Comparison of ENCODE assay signal across 16 mouse cellular contexts in the genomic region with DNA sequence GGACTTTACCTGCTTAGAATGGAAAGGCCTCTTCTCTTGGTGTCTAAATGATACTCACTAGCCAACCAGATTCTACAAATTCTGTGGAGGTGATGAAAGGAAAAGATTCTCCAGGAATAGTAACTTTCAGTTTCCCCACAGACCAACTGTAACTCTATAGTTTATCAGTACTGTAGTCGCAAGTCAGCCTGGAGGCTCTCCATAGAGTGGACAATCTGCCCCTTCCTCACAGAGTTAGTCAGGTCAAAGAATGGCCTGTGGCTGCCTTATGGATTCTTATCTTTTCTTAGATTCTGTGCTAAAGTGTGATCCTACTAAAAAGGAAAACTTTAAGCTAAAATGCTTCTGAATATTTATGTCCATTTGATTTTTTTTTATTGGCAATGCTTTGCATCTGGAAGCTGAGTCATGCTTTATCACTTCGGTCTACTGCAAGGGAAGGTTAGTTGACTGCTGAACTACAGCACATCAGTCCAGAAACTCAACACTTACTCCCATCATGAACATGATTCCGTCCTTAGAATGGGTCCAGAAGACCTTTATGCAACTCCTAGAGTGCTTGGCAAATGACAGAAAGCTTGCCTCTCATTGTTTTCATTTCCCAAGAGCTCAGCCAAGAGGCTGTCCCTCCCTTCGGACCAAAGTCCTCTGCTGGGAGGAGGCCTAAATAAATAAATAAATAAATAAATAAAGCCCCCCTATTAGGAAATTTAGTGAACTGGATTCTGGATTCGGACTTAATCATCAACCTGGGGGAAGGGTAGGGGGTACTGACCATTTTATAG.
DNase-seq lines count a peak whose midpoint lies in the region; ATAC-seq and TF ChIP-seq lines count a peak whose summit lies in the region.
"Had no signal": no experiment of that assay in that cellular context is flagged by ENCODE, and none has a peak within 500 bp of the region (broad histone marks: within the 10 kb centered on the region; RNA-seq: fewer than 3 reads in every experiment).

No protein-coding gene starts in this region.

- no peak overlapping the region for H3K9ac ChIP-seq in intestine, postnatal 0 days (ENCODE audit: low read depth, low read length)
- no peak overlapping the region for H3K9ac ChIP-seq in intestine, embryonic 15.5 days
- H3K9ac ChIP-seq in lung, embryonic 15.5 days: no peak overlapping the region
- H3K9ac ChIP-seq: liver, embryonic 13.5 days; midbrain, embryonic 15.5 days; neural tube, embryonic 12.5 days; stomach, embryonic 15.5 days had no signal

- 69% methylated on average over 5 of the region's 5 CpGs for WGBS in heart, embryonic 10.5 days
- 70% methylated on average over 5 of the region's 5 CpGs for WGBS in intestine, postnatal 0 days
- 83% methylated on average over 5 of the region's 5 CpGs for WGBS in intestine, embryonic 15.5 days
- WGBS in lung, embryonic 15.5 days: 77% methylated on average over 5 of the region's 5 CpGs
- WGBS in small intestine, adult 2 months: 64% methylated on average over 5 of the region's 5 CpGs

- no peaks in the 10 kb centered on the region for H3K9me3 ChIP-seq in heart, embryonic 10.5 days
- H3K9me3 ChIP-seq in intestine, postnatal 0 days (ENCODE audit: control insufficient read depth): no peaks in the 10 kb centered on the region
- no peaks in the 10 kb centered on the region for H3K9me3 ChIP-seq in intestine, embryonic 15.5 days
- no peaks in the 10 kb centered on the region for H3K9me3 ChIP-seq in lung, embryonic 15.5 days
- H3K9me3 ChIP-seq: liver, embryonic 13.5 days; midbrain, embryonic 15.5 days; neural tube, embryonic 12.5 days; stomach, embryonic 15.5 days had no signal

- H3K4me2 ChIP-seq in intestine, postnatal 0 days (replicated peaks; ENCODE audit: low read depth): no peak overlapping the region
- H3K4me2 ChIP-seq in intestine, embryonic 15.5 days (replicated peaks): no peak overlapping the region
- H3K4me2 ChIP-seq in lung, embryonic 15.5 days: no peak overlapping the region
- H3K4me2 ChIP-seq: liver, embryonic 13.5 days; midbrain, embryonic 15.5 days; neural tube, embryonic 12.5 days; stomach, embryonic 15.5 days had no signal

- ATAC-seq in intestine, postnatal 0 days: no peak
- ATAC-seq in intestine, embryonic 15.5 days: no peak
- no peak for ATAC-seq in lung, embryonic 15.5 days (ENCODE audit: borderline replicate concordance, extremely low read depth, low FRiP score, low TSS enrichment)
- ATAC-seq in granulocyte monocyte progenitor cell, adult 5-6 weeks (replicated peaks; ENCODE audit: poor library complexity, severe bottlenecking): no peak
- ATAC-seq: midbrain, embryonic 15.5 days had no signal

- no peak for TF ChIP-seq POLR2A in small intestine, adult 2 months (IDR thresholded peaks at IDR 0.05; ENCODE audit: low read depth, low read length)

- peaks cover 35% of the 10 kb centered on the region for H3K4me1 ChIP-seq in heart, embryonic 10.5 days
- peaks cover 2% of the 10 kb centered on the region; the same call in 1 of the 2 replicates for H3K4me1 ChIP-seq in intestine, postnatal 0 days (replicated peaks; ENCODE audit: control insufficient read depth, insufficient read depth, low read length)
- H3K4me1 ChIP-seq in intestine, embryonic 15.5 days (replicated peaks): 0 out of 2 replicates have a peak, but pooled peaks cover 4% of the 10 kb centered on the region
- peaks cover 25% of the 10 kb centered on the region for H3K4me1 ChIP-seq in lung, embryonic 15.5 days
- H3K4me1 ChIP-seq in small intestine, adult 2 months (ENCODE audit: control insufficient read depth, insufficient read depth, insufficient read length, low read length): peaks cover 4% of the 10 kb centered on the region; the same call in 1 of the 2 replicates
- H3K4me1 ChIP-seq: midbrain, embryonic 15.5 days; neural tube, embryonic 12.5 days; stomach, embryonic 15.5 days had no signal

- no peak overlapping the region for H3K4me3 ChIP-seq in heart, embryonic 10.5 days
- H3K4me3 ChIP-seq in intestine, postnatal 0 days (ENCODE audit: low read depth, low read length): no peak overlapping the region
- H3K4me3 ChIP-seq in intestine, embryonic 15.5 days (replicated peaks): no peak overlapping the region
- H3K4me3 ChIP-seq in lung, embryonic 15.5 days: no peak overlapping the region
- H3K4me3 ChIP-seq in small intestine, adult 2 months (ENCODE audit: low read depth, low read length): no peak overlapping the region
- H3K4me3 ChIP-seq: liver, embryonic 13.5 days; midbrain, embryonic 15.5 days; neural tube, embryonic 12.5 days; stomach, embryonic 15.5 days had no signal

- no peaks in the 10 kb centered on the region for H3K27me3 ChIP-seq in heart, embryonic 10.5 days (ENCODE audit: insufficient read depth, poor library complexity, severe bottlenecking)
- no peaks in the 10 kb centered on the region for H3K27me3 ChIP-seq in intestine, postnatal 0 days (replicated peaks; ENCODE audit: control insufficient read depth, insufficient read depth, low read length)
- H3K27me3 ChIP-seq in intestine, embryonic 15.5 days (replicated peaks): no peaks in the 10 kb centered on the region
- H3K27me3 ChIP-seq in lung, embryonic 15.5 days: no peaks in the 10 kb centered on the region
- no peaks in the 10 kb centered on the region for H3K27me3 ChIP-seq in small intestine, adult 2 months (ENCODE audit: control insufficient read depth, insufficient read depth, low read length)
- H3K27me3 ChIP-seq: liver, embryonic 13.5 days; midbrain, embryonic 15.5 days; neural tube, embryonic 12.5 days; stomach, embryonic 15.5 days had no signal

- peak; percentile 89 for DNase-seq in heart, adult 11 months
- no peak for DNase-seq in heart, embryonic 10.5 days (ENCODE audit: low spot score)
- no peak for DNase-seq in lung, postnatal 4 days
- DNase-seq: adrenal gland, postnatal 25 days; B cell, adult 2 months; cerebellum, postnatal 10 days; liver, embryonic 13.5 days; lung, postnatal 36 days had no signal

- no peak overlapping the region for H3K27ac ChIP-seq in heart, embryonic 10.5 days
- H3K27ac ChIP-seq in intestine, postnatal 0 days (ENCODE audit: low read depth, low read length): 0 out of 2 replicates have a peak overlapping the region, but pooled peaks have one; percentile 16
- no peak overlapping the region for H3K27ac ChIP-seq in intestine, embryonic 15.5 days
- H3K27ac ChIP-seq in lung, embryonic 15.5 days: 0 out of 2 replicates have a peak overlapping the region, but pooled peaks have one; percentile 16
- peak overlapping the region; percentile 15; the same call in 1 of the 2 replicates for H3K27ac ChIP-seq in small intestine, adult 2 months (ENCODE audit: insufficient read depth, low read depth, low read length)
- H3K27ac ChIP-seq: liver, embryonic 13.5 days; midbrain, embryonic 15.5 days; neural tube, embryonic 12.5 days had no signal

- TF ChIP-seq CTCF in intestine, postnatal 0 days (IDR thresholded peaks at IDR 0.05; ENCODE audit: low read depth): no peak
- no peak for TF ChIP-seq CTCF in small intestine, adult 2 months (IDR thresholded peaks at IDR 0.05; ENCODE audit: extremely low read depth, insufficient read length, insufficient replicate concordance, low read depth, low read length)

- H3K36me3 ChIP-seq in heart, embryonic 10.5 days: peaks cover 48% of the 10 kb centered on the region
- H3K36me3 ChIP-seq in intestine, postnatal 0 days (ENCODE audit: control insufficient read depth, insufficient read depth): peaks cover 25% of the 10 kb centered on the region
- H3K36me3 ChIP-seq in intestine, embryonic 15.5 days: peaks cover 10% of the 10 kb centered on the region; the same call in 1 of the 2 replicates
- H3K36me3 ChIP-seq in lung, embryonic 15.5 days: peaks cover 24% of the 10 kb centered on the region
- peaks cover 8% of the 10 kb centered on the region for H3K36me3 ChIP-seq in small intestine, adult 2 months (ENCODE audit: control insufficient read depth, insufficient read depth, low read length)

Comparison
In these comparisons a context has a peak if more than half of its experiments do, and no peak if none do; other contexts are left out.
1. H3K27ac ChIP-seq: peak in intestine, postnatal 0 days (single experiment), lung, embryonic 15.5 days (single experiment) and small intestine, adult 2 months (single experiment); none in heart, embryonic 10.5 days (single experiment) and intestine, embryonic 15.5 days (single experiment).